Mouse (Mus musculus) hindbrain, embryonic 11.5 days (tissue): ENCODE measurements around the gene Cnot1. TPM values are rescaled to one million over a fixed set of nuclear protein-coding genes. Genes with fewer than 3 reads are reported as not detected.
A peak's percentile ranks its signal among the peaks of the same experiment; 100 is the strongest.

Experiments used
- ATAC-seq: fragments of 200-750 bp; cut with Nextera tagmentation; 2 replicates; pipeline ENCODE4 v1.8.0; 2017; ENCODE audit warnings: mild to moderate bottlenecking, moderate TSS enrichment, moderate library complexity; ENCODE audit not compliant: low FRiP score
- DNase-seq: peaks from one replicate; pipeline ENCODE4 v3.0.0-alpha.2; 2015; ENCODE audit warnings: low spot score
- H3K27ac ChIP-seq: fragments of 300-500 bp; sonication (generic); 2 replicates; pipeline ENCODE4 v1.5.1; 2014; ENCODE audit warnings: mild to moderate bottlenecking, low read depth, low read length
- H3K27me3 ChIP-seq: fragments of 300-500 bp; sonication (generic); 2 replicates; pipeline ENCODE4 v1.6.1; 2014; ENCODE audit warnings: mild to moderate bottlenecking, low read length, moderate library complexity, mixed read lengths; ENCODE audit not compliant: control insufficient read depth, insufficient read depth
- H3K36me3 ChIP-seq: fragments of 300-500 bp; sonication (generic); 2 replicates; pipeline ENCODE4 v1.6.1; 2014; ENCODE audit warnings: mild to moderate bottlenecking, low read length, moderate library complexity, mixed read lengths; ENCODE audit not compliant: control insufficient read depth, insufficient read depth
- H3K4me1 ChIP-seq: fragments of 300-500 bp; sonication (generic); replicated peaks from 2 replicates; pipeline ENCODE4 v1.6.1; 2014; ENCODE audit warnings: low read length, mixed read lengths; ENCODE audit not compliant: control insufficient read depth, insufficient read depth
- H3K4me2 ChIP-seq: fragments of 300-500 bp; sonication (generic); replicated peaks from 2 replicates; pipeline ENCODE4 v1.6.1; 2014; ENCODE audit warnings: mild to moderate bottlenecking, low read depth, low read length
- H3K4me3 ChIP-seq: fragments of 300-500 bp; sonication (generic); 2 replicates; pipeline ENCODE4 v1.5.1; 2014; ENCODE audit warnings: low read depth, low read length
- H3K9ac ChIP-seq: fragments of 300-500 bp; sonication (generic); 2 replicates; pipeline ENCODE4 v1.6.1; 2014; ENCODE audit warnings: low read depth, low read length
- H3K9me3 ChIP-seq: fragments of 300-500 bp; sonication (generic); 2 replicates; pipeline ENCODE4 v1.6.1; 2016; ENCODE audit warnings: low read length; ENCODE audit not compliant: control insufficient read depth
- WGBS: fragments of 180-500 bp; shearing (Covaris S2); extraction: QIAGEN DNeasy Blood & Tissue Kit; methylation state at CpG from one replicate; pipeline ENCODE4 v1.1.7; 2014; 5-methylcytosine and 5-hydroxymethylcytosine counted together
- polyA plus RNA-seq: library from polyadenylated mRNA; unstranded; fragments of >200 nt; fragmentation: Nextera tagmentation; extraction: Ambion mirVana; gene quantifications from 2 replicates; pipeline ENCODE4 v1.2.1, GENCODE M21; 2014

The Cnot1 gene
- polyA plus RNA-seq, 1 experiment from 2014 or later, result 88.2 TPM

GRCm38 (mm10) chr8:95748028-95748427 is 59.2 kb downstream of the Cnot1 start:
- H3K4me2 ChIP-seq, result no peak overlapping the region
- H3K27me3 ChIP-seq, result no peaks in the 10 kb centered on the region
- H3K9me3 ChIP-seq, result no peaks in the 10 kb centered on the region
- no peak overlapping the region for H3K27ac ChIP-seq
- ATAC-seq (no peak), DNase-seq (no peak)
- WGBS, result 93% methylated on average over 4 of the region's 4 CpGs
- H3K36me3 ChIP-seq, result peaks cover 20% of the 10 kb centered on the region; the same call in 1 of the 2 replicates
- H3K4me1 ChIP-seq, result no peaks in the 10 kb centered on the region
- no peak overlapping the region for H3K9ac ChIP-seq
- H3K4me3 ChIP-seq, result no peak overlapping the region

GRCm38 (mm10) chr8:95741732-95742131 is 65.5 kb downstream of the Cnot1 start:
- no peaks in the 10 kb centered on the region for H3K27me3 ChIP-seq
- H3K4me3 ChIP-seq, result no peak overlapping the region
- ATAC-seq (no peak), DNase-seq (no peak)
- no peaks in the 10 kb centered on the region for H3K9me3 ChIP-seq
- 93% methylated on average over 7 of the region's 7 CpGs for WGBS
- no peaks in the 10 kb centered on the region for H3K4me1 ChIP-seq
- H3K36me3 ChIP-seq, result peaks cover 32% of the 10 kb centered on the region
- H3K4me2 ChIP-seq, result no peak overlapping the region
- no peak overlapping the region for H3K9ac ChIP-seq
- no peak overlapping the region for H3K27ac ChIP-seq

GRCm38 (mm10) chr8:95738596-95738995 is 68.7 kb downstream of the Cnot1 start:
- no peaks in the 10 kb centered on the region for H3K27me3 ChIP-seq
- ATAC-seq (no peak), DNase-seq (no peak)
- no peaks in the 10 kb centered on the region for H3K4me1 ChIP-seq
- H3K4me2 ChIP-seq, result no peak overlapping the region
- H3K27ac ChIP-seq, result no peak overlapping the region
- H3K36me3 ChIP-seq, result peaks cover 27% of the 10 kb centered on the region
- H3K4me3 ChIP-seq, result no peak overlapping the region
- WGBS, result 88% methylated on average over 7 of the region's 7 CpGs
- no peak overlapping the region for H3K9ac ChIP-seq
- H3K9me3 ChIP-seq, result no peaks in the 10 kb centered on the region

GRCm38 (mm10) chr8:95727625-95728024 is 79.6 kb downstream of the Cnot1 start:
- Histone ChIP-seq H3K27me3 (no peaks in the 10 kb centered on the region), H3K36me3 (peaks cover 10% of the 10 kb centered on the region; the same call in 1 of the 2 replicates), H3K9me3 (no peaks in the 10 kb centered on the region), H3K4me1 (no peaks in the 10 kb centered on the region), H3K4me2 (no peak overlapping the region), H3K4me3 (no peak overlapping the region), H3K27ac (no peak overlapping the region), H3K9ac (no peak overlapping the region)
- DNase-seq (no peak), ATAC-seq (no peak)
- WGBS, result 88% methylated on average over 4 of the region's 4 CpGs

- Histone ChIP-seq H3K9me3 (no peaks in the 10 kb centered on the region), H3K27ac (0 out of 2 replicates have a peak overlapping the region, but pooled peaks have one; percentile 17), H3K4me1 (peaks cover 5% of the 10 kb centered on the region), H3K27me3 (no peaks in the 10 kb centered on the region), H3K4me3 (peak overlapping the region; percentile 80), H3K9ac (peak overlapping the region; percentile 76), H3K4me2 (peak overlapping the region; percentile 97), H3K36me3 (peaks cover 3% of the 10 kb centered on the region; the same call in 1 of the 2 replicates)
- ATAC-seq (no peak; the same call in 1 of the 2 replicates), DNase-seq (peak; percentile 41)
- 22% methylated on average over 21 of the region's 21 CpGs for WGBS
Observed at GRCm38 (mm10) chr8:95716546-95717335, 90.5 kb downstream of the Cnot1 start.

GRCm38 (mm10) chr8:95715676-95716531 is 91.4 kb downstream of the Cnot1 start, which contains the start of gene Setd6:
Gene Setd6 (plus strand): TSS chr8:95715881.
- WGBS, result under 1% methylated on average over 73 of the region's 79 CpGs
- ATAC-seq (peak; percentile 86), DNase-seq (peak; percentile 92)
- Histone ChIP-seq H3K36me3 (no peaks in the 10 kb centered on the region; the same call in 1 of the 2 replicates), H3K4me2 (peak within 1 kb of the TSS; percentile 97), H3K27ac (peak within 1 kb of the TSS; percentile 17), H3K27me3 (no peaks in the 10 kb centered on the region), H3K9ac (peak within 1 kb of the TSS; percentile 76), H3K4me3 (peak within 1 kb of the TSS; percentile 80), H3K9me3 (no peaks in the 10 kb centered on the region), H3K4me1 (peaks cover 5% of the 10 kb centered on the region)

GRCm38 (mm10) chr8:95714837-95715413 is 92.3 kb downstream of the Cnot1 start:
- 91% methylated on average over 6 of the region's 6 CpGs for WGBS
- Histone ChIP-seq H3K4me2 (peak overlapping the region; percentile 97), H3K36me3 (no peaks in the 10 kb centered on the region), H3K4me1 (peaks cover 5% of the 10 kb centered on the region), H3K9ac (no peak overlapping the region), H3K27me3 (no peaks in the 10 kb centered on the region), H3K27ac (no peak overlapping the region), H3K4me3 (peak overlapping the region; percentile 80), H3K9me3 (no peaks in the 10 kb centered on the region)
- DNase-seq, result no peak
- no peak for ATAC-seq

- H3K27ac ChIP-seq, result no peak overlapping the region
- DNase-seq, result no peak
- no peaks in the 10 kb centered on the region for H3K36me3 ChIP-seq
- no peak overlapping the region for H3K4me2 ChIP-seq
- no peak overlapping the region for H3K9ac ChIP-seq
- no peak overlapping the region for H3K4me3 ChIP-seq
- no peak for ATAC-seq
- no peaks in the 10 kb centered on the region for H3K27me3 ChIP-seq
- 96% methylated on average over 4 of the region's 4 CpGs for WGBS
- peaks cover 5% of the 10 kb centered on the region for H3K4me1 ChIP-seq
- no peaks in the 10 kb centered on the region for H3K9me3 ChIP-seq
Observed at GRCm38 (mm10) chr8:95714367-95714766, 92.9 kb downstream of the Cnot1 start.
